Mouse (Mus musculus) bone marrow, adult 2 months (tissue): ENCODE measurements at regions not wholly inside any gene's neighbourhood (a gene's known extent, or its start where the extent isn't known, plus 50 kb on each side); places are given as distances from the start of the nearest gene placed in this dataset.

ENCODE experiments used
- CTCF ChIP-seq: fragments of 200-500 bp; IDR thresholded peaks from 2 replicates; pipeline ENCODE4 v1.5.1; 2011; ENCODE audit warnings: low read length, control low read depth; ENCODE audit not compliant: control insufficient read depth, insufficient read depth
- POLR2A ChIP-seq: fragments of 200-500 bp; IDR thresholded peaks from 2 replicates; pipeline ENCODE4 v1.6.1; 2011; ENCODE audit warnings: low read depth, mild to moderate bottlenecking, control low read depth, low read length, borderline replicate concordance; ENCODE audit not compliant: control insufficient read depth

DNA sequence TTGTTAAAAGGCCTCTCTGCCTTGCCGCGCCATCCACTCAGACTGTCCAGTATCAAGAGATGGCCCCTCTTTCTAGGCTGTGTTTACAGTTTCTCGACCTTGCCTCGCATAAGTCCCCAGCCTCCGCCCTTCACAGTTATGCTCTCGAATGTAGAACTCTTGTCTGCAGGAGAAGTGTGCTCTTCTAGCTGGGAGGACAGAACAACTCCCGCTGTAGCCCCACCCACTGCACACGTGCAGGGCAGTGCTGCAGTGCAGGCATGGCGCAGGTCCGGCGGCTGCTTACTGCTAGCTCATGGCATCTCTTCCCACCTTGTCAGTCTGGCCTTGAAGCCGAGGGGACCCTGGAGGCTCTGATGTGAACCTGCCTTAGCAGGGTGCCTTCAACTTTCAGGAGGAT lies 145.7 kb upstream of the Lrfn2 start:
- TF ChIP-seq POLR2A: no peak
- no peak for TF ChIP-seq CTCF
